Mouse (Mus musculus): ENCODE results near the gene Cog3.
"Not testable (repeated sequence)": the region's sequence is repeated elsewhere in the genome, so short reads cannot be mapped to it uniquely, and the experiment has no call there.

Gene Cog3

DNA sequence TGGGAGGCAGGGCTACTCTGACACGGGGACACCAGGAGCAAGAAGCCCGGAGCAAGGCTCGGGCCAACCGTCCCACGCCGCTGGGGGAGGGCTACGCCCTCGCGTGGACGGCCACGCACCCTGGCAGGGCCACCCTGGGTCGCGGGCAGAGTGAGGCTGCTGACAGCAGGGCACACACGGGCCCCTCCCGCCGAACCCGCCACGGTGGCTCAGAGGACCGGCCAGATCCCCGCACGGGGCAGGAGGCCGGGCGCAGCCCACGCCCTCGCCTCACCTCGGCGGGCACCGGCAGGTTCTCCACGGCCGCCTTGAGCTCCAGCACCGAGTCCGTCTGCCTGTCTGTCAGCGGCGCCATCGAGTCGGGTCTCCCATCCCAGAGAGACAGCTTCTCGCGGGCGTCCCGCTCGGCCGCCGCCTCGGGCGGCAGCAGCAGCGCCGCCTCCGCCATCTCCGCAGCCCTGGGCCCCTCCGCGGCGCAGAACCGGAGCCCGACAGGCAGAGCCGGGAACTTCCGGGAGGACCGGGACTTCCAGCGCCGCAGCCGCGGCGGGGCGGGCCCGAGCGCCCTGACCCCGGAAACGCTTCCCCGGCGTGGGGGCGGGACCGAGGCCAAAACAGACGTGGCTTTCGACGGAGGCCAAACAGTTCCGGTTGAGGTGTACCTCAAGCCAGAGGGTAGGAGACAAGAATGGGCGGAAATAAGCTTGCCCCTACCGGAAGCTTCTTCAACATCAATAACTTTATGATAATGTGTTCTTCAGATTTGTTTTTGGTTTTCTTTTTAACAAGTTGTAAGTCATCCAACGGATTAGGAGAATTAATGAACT lies at the start of gene Cog3:
TSS of gene Cog3 (minus strand) at position 527 of the 827 bp plus-strand sequence.
- DNase-seq (ENCODE audit: low spot score): peak; percentile 98

- DNase-seq (ENCODE audit: low spot score): no peak
Observed at GRCm38 (mm10) chr14:75797769-75798386, 43.6 kb upstream of the Cog3 start.

DNA sequence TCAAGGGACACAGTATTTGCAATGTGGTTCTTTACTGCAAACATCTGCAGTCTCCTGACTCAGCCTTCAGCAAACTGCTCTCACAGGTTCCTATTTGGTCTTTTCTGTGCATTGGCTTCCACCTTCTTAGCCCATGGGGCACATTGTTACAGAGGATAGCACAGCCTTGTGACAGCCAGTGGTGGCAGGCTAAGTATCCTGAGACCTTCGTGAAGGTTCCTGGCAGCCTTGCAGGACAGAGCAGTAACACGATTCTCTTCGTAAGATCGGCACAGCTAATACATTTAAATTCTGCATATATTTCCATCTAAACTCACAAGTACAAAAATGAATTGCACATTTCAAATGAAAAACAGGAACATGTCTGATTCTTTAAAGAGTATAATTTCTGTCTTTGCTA lies 41.6 kb upstream of the Cog3 start:
- DNase-seq (ENCODE audit: low spot score): no peak

- DNase-seq (ENCODE audit: low spot score): no peak
Observed at GRCm38 (mm10) chr14:75794726-75795125, 40.4 kb upstream of the Cog3 start.

GRCm38 (mm10) chr14:75794324-75794723 lies 40.0 kb upstream of the Cog3 start:
- no peak for DNase-seq (ENCODE audit: low spot score)

- DNase-seq (ENCODE audit: low spot score): no peak
Observed at GRCm38 (mm10) chr14:75793110-75793509, 38.8 kb upstream of the Cog3 start.

GRCm38 (mm10) chr14:75791372-75791771 lies 37.1 kb upstream of the Cog3 start:
- DNase-seq (ENCODE audit: low spot score): no peak

DNA sequence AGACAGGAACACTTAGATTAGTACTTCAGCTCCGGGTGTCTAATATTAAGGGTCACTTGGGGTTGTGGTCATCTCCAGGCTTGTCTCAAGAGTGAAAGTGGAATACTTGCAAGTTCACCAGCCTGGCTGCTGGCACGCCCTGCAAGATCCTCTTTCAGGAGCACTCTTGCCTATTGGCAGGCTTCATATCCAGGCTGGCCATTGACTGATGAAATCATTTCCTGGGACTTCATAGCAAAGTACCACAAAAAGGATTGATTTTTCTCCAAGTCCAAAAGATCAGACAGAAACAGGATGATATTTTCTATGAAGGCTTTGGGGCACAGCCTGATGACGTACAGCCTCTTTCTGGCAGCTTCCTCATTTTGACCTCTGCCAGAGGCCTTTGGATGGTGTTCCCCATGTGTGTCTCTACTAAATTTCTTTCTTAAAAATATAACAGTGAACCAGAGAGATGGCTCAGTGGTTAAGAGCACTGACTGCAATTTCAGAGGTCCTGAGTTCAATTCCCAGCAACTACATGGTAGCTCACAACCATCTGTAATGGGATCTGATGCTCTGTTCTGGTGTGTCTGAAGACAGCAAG lies 36.2 kb upstream of the Cog3 start:
- DNase-seq (ENCODE audit: low spot score): no peak

DNA sequence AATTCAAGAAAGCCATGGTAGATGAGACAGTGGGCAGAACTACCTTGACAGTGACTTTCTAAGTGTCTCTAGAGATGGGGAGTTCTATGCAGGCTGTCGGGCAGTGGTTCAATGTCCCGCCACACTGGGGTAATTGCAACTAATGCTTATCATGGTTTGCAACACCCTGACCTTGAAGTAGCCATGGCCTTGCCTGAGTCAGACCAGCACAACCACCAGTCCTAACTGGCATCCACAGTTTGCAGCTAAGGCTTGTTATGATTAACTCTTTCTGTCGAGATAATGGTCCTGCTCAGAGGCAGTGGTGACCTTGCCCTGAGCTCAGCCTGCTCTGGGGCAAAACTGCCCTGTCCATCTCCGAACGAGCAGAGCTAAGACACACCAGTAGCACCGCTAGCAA lies 35.0 kb upstream of the Cog3 start:
- DNase-seq (ENCODE audit: low spot score): no peak

- no peak for DNase-seq (ENCODE audit: low spot score)
Observed at GRCm38 (mm10) chr14:75787794-75788175, 33.5 kb upstream of the Cog3 start.

GRCm38 (mm10) chr14:75786868-75787793 lies 32.8 kb upstream of the Cog3 start, which contains the start of gene Slc25a30:
Gene Slc25a30, minus strand, starts transcription at chr14:75787037.
- DNase-seq (ENCODE audit: low spot score): peak; percentile 94

- no peak for DNase-seq (ENCODE audit: low spot score)
Observed at GRCm38 (mm10) chr14:75786424-75786867, 32.1 kb upstream of the Cog3 start.

DNA sequence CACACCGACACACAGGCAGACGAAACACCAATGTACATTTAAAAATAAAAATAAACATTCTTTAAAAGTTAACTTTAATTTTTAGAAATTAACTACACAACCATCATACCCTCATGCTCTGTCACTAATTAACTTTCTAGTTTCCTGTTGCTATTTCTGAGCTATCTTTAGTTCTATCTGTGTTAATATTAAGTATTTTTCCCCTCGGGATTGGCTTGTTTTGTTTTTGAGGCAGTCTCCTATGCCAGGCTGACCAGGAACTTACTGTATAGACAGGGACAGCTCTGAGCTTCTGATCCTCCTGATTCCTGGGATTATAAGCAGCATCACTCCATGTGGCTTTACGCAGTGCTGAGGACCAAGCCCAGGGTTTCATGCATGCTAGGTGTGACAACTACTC lies 25.6 kb upstream of the Cog3 start:
- no peak for DNase-seq (ENCODE audit: low spot score)

GRCm38 (mm10) chr14:75776637-75777036 lies 22.3 kb upstream of the Cog3 start:
- no peak for DNase-seq (ENCODE audit: low spot score)

DNA sequence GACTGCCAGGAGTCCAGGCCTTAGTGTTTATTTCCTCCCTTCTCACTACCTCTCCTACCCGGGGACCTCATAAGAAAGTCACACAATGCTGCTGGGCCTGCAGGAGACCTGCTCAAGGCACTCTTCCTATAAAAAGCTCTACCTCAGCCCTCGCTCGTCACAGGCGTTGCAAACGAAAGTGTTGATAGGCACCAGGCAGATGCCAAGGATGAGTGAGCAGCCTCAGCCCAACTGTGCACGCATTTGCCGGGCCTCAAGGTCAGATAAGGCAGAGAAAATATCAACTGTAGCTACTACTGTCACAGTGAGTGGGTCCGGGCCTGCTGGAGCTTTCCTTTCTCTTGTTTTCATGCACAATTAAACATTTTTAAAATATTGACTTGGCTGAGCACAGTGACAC lies 19.1 kb upstream of the Cog3 start:
- no peak for DNase-seq (ENCODE audit: low spot score)

GRCm38 (mm10) chr14:75772407-75772806 lies 18.1 kb upstream of the Cog3 start:
- DNase-seq (ENCODE audit: low spot score): not testable (repeated sequence)

- DNase-seq (ENCODE audit: low spot score): no peak
Observed at GRCm38 (mm10) chr14:75771101-75771501, 16.8 kb upstream of the Cog3 start.

GRCm38 (mm10) chr14:75769334-75769733 lies 15.0 kb upstream of the Cog3 start:
- no peak for DNase-seq (ENCODE audit: low spot score)

GRCm38 (mm10) chr14:75768275-75768608 lies 13.9 kb upstream of the Cog3 start:
- DNase-seq (ENCODE audit: low spot score): no peak

DNA sequence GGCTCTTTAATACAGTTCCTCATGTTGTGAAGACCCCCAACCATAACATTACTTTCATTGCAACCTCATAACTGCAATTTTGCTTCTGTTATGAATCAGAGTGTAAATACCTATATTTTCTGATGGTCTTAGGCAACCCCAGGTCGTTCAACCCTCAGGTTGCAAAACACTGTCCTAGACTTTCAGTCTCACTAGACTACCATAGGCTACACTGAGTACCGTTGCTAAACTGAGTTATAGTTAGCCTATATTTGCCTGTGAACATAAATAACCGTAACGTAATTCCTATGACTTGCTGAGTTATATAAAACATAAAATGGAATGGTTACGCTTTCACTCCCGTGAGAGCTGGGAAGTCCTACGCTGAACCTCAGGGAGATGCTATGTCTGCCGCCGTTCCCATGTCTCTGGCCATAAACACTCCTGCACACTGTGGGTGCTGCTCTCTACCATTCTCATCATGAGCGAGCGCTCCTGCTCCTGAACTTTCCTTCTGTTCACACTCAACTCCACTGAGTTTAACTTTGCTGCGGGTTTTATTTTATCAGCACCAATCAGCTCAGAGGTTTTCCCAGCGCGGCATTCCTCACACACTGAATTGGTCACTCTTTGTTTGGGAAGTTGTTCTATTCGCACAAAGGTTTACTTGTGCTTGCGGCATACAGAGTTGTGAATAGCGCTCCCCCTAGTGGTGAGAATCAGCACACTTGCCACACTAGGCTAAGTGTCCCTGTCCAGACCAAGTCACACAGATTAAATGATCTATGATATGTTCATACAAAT lies 13.4 kb upstream of the Cog3 start:
- DNase-seq (ENCODE audit: low spot score): peak; percentile 61
